Mouse (Mus musculus): ENCODE results near the gene Tmem209.
A peak's percentile ranks its signal among the peaks of the same experiment; 100 is the strongest.

The Tmem209 gene

DNA sequence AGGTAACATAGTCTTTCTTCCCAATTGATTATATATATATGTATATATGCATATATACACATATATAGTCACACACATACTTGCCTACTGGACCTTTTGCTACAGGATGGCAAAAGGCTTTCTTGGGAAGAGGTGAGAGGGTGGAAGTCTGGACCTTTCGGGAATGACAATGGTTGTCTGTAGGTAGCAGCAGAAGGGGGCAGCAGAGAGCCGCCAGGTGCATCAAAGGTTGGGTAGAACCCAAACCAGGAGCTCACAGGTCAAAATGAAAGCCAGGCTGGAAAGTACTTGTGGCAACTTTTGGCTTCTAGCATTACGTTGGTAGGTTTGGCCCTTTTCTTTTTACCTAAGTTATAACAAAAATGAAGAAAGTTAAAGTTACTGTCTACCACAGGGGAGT, 25.8 kb upstream of the Tmem209 start:
- DNase-seq = peak; percentile 49

DNA sequence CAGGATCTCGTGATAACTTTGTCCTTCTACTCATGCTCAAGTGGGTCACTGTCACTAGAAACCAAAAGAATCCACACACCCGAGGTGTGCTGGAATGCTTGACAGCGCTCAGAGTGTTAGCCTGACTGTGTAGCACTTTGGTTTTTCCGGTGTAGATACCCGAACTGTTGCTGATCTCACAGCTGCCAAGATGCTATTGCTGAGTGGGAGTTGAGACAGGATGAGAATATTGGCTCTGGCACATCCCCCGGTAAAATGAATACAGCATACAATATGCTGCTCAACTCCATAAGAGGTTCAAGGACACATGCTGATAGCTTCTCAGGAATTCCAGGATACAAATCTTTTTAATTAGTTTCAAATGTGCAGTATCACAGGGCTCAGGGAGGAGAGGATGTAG, 19.2 kb upstream of the Tmem209 start:
- no peak for DNase-seq

DNA sequence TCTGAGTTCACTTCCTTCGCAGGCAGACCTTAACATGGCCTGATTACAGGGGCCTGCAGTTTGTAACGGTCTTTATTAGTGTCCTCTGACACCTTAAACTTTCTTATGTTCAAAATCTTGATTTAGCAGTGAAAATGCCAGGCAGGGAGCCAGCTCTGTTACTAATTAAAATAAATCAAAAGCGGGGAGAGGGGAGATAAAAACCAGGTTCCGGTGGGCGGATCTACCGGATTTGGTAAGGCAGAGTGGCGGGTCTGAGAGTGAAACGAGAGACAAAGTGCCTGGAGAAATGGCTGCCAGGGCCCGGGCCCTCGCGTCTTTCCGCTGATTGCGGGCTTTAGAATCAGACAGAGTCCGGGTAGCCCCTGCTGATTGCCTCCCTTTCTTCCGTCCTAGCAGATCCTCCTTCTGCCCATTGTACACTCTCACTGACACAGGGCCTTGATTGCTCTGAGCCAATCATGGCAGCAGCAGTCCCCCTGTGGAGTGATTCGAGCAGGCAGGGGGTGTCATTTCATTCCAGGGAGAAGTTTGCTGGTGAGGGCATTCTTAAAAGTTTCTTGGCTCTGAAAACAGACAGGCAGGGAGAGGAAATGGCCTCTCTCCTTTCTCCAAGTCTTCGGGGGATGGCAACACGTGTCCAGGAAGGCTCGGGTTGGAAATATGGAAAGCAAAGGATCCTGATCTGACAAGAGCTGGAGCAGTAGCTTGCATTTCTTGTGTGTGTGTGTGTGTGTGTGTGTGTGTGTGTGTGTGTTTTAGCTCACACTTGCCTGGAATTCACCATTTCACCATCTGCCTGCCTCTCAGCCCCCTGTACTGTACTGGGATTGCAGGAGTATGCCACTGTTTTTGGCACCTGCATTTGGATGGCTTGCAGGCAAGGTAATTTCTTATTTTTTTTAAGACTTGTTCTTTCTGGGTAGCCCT, 17.3 kb upstream of the Tmem209 start:
- DNase-seq = no peak

DNA sequence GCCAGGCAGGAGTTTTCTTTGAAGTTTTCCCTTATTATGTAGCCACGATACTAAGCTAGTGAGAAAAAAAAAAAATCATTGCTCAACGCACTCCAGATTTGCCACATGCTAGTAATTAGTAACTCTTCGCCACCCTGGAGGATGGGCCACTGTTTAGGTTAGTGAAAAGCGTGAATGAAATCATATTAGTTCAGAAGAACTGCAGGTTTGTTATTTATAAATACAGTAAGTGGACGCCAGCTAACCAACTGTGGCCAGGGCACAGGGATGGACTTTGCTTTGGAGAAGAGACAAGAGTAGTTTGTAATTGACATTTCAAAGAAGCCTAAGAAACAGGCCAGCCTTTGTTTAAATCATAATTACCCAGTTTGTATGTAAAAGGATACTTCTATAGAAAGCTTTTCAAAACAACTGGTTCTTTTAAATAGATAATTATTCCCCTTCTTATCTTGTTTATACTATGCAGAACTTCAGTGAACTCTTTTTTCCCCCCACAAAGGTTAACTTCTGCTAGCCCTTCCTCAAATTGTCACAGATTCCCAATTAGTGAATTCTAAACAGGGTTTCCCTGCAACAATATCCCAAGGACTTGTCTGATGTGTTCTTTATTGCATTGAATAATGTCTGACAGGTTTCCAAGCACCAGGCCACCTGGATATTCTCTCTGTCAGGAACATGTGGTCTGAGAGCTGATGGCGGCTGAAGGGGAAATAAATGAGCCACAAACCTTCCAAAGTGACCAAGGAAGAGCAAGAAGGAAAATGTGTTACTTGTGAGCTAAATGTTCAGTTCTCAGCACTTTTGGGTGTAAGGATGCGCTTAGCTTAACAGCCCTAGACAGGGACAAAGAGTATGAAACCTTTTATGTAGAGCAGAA, 16.1 kb upstream of the Tmem209 start:
- no peak for DNase-seq

DNA sequence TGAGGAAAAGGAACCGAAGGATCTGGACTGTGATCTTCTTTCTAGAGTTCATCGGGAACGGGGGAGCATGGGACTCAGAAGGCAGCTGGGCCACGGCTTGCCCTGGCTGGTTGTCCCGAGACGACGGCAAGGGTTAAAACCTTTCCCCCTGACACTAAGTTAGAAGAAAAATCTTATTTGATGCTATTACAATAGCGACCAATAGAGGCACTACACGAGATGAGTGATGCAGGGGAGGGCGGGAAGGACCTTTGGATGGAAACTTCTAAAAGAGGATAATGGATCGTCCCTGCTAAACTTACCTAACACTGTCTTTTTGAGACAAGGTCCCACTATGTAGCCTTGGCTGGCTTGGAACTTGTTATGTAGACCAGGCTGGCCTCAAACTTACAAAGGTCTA, 10.8 kb upstream of the Tmem209 start:
- no peak for DNase-seq

DNA sequence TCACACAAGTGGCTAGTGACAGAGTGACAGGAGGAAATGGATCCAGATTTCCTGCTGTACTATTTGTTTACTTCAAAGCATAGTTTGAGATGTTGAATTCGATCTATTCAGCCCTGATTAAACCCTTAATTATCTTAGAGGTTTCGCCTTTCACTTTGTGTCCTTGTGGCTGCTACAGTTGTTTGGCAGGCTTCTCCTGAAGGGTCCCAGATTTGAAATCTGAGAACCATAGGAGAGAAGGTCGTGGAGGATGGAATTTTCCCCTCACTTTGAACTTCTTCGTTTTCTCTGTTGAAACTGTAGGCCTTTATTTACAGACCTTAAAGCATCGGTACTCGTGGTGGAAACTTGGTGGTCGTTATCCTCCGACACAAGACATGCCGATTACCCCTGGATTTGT, 4.7 kb upstream of the Tmem209 start:
- no peak for DNase-seq

DNA sequence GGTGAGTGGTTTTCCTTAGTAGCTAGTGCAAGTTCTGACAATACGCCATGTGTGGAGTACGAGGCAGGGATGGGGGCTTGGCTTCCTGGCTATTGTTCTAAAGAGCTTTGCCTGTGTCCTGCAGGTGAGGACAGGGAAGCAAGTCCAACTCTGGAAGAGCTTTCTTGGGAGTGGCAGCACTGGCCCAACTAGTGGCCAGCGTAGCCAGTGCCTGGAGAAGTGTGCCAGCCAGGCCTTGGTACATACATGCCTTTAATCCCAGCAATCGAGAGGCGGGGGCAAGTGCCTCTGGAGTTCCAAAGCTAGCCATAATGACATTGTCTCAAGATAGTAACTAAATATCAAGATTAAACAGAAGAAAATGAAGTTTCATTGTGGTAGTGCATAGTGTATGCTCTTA, 708 bp upstream of the Tmem209 start:
- DNase-seq = peak; percentile 45

DNA sequence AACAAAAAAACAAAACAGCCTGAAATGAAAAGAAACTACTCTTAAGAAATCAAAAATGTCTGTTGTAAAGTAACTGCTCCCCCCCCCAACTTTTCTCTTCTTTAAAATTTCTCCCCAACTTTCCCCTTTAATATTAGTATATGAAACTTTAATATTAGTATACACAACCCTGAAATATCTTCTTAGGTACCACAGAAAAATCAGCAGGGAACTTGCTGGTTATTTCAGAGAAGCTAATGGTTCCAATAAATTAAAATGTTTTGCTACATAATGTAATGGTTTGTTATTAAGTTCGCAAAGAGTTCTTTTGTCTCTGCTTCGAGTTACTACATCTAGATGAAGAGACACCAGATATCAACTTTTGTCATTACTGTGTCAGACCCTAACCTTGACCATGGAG, 759 bp downstream of the Tmem209 start:
- no peak for DNase-seq

DNA sequence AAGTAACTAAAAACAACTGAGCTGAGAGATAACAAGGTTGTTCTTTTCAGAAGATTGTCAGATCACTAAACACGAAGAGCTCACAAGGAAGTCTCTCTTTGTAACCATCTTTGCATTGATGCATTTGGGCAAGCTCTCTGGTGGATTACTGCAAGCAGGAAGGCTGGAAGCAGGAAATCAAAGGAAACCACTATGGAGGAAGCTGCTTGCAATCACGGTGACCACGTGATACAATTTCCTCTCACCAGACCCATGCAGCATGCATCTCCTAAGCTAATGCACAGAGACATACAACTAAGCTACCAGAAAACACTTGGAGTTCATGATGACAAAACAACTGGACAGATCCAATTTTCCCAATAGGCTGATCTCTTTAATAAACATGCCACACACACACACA, 10.5 kb downstream of the Tmem209 start:
- DNase-seq = no peak

DNA sequence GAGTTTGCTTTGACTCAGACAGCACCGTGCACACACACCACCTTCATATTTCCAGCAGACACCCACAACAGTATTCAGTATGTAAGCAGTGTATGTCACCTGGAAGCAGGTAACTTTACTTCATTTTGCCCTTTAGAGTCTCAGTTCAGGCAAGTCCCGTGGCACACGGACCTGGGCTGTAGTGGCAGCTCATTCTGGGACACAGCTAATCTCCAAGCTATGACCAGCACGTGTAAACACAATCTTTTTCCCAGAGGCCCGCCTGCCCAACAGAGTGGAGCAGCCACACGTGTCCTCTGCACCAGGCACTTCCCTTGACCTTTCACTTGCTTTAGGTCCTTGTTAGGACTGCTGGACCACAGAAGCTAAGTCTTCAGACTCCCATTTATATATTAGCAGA, 23.1 kb downstream of the Tmem209 start:
- DNase-seq = no peak

DNA sequence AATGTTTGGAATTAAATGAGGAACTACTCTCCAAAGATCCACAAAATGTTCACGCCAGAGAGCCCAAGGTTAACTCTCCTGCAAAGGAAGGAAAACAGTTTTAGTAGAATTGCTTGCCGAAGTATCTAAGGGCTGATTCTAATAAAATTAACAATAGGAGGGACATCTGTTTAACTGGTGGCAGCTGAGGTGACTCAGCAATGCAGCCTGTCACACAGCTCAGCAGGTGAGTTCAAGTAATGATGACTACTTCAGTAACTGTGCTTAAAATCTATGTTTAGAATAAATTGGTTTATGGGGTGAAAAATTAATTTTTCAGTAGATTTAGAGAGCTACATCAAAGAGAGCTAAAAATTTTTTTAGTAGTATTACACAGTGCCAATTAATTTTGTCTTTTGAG, 26.7 kb downstream of the Tmem209 start:
- no peak for DNase-seq

DNA sequence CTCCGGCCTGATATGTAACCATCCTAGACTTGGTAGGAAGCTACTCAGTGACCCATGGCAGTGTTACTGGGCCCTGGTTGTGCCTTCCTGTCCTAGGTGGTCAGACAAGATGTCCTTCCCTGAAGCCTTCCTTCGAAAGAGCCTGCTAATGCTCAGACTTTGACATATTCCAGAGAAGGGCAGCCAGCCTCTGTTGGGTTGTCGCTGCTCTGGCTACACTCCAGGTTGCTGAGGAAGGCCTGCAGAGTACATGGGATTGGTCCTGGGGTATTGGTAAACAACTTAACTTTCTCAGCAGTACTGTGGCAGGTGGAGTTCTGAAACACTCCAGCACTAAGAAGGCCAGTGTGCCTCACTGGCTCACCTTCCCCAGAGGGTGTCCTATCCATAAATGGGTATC, 30.2 kb downstream of the Tmem209 start:
- DNase-seq = peak; percentile 43

DNA sequence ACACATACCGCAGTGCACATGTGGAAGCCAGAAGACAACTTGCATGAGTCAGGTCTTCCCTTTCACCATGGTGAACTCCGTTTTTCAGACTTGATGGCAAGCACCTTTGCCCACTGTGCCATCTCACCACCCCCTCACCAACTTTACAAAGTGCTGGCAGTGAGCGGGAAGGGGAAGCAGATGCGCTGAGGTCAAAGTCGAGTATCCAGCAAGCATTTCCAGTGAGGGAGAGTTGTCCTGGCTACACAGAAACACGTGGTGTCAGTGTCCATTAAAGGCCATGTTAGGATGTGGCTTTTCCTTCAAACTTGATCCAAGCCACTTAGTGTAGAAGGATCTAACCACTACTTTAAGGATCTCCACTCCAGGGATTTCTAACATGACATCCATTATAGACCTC, 31.8 kb downstream of the Tmem209 start:
- no peak for DNase-seq

DNA sequence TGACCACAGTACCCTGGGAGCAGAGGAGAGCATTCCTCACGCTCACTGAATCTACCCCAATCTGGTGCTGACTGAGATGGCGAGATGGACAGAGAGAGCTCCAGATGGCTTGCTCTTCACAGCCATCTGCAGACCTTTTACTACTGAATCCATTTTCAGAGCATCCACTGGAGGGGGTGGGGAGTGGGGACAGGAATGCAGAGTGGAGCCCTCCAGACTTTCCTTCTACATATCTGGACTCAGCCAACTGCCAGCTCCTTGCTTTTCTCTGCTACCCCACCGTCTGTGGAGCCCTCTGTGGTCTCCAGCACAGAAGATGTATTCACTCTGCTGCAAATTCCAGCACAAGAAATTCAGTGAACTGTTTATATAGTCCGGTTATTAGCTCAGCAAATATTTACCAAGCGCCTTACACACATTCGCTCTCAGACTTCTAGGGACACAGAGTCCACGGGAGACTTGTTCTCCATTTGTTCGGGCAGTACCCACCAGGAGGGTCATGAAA, 32.3 kb downstream of the Tmem209 start:
- DNase-seq = peak; percentile 84

DNA sequence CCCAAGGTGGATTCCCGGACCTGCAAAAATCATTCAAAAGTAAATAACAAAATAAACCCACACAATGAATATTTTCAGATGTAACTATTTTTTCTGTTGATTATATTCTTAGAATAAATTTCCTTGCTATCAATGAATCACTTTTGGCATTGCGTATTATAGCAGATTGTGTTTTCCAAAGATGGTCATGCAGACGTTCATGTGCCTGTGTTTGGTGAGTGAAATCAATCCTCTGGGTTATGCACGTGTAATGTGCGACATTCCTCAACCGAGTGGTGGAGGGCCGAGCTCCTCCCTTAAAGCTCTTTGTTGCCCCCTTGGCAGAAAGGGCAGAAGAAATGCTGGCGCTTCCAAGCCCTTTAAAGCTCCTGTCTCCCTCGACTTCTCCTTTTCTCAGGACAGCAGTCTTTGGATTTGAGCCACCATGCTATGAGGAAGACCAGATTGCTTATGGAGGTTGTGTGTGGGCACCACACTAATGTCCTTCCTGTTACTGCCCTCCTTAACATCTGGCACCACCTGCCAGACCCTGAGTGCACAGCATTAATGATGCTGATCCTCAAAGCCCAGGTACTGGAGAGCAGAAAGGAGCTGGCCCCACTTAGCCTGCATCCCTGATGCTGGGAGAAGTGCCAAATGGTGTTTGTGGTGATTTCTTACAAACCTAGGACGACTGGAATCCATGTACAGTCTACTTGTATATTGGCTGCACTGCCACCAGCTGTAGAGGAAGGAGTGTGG, 33.4 kb downstream of the Tmem209 start:
- peak; percentile 47 for DNase-seq

DNA sequence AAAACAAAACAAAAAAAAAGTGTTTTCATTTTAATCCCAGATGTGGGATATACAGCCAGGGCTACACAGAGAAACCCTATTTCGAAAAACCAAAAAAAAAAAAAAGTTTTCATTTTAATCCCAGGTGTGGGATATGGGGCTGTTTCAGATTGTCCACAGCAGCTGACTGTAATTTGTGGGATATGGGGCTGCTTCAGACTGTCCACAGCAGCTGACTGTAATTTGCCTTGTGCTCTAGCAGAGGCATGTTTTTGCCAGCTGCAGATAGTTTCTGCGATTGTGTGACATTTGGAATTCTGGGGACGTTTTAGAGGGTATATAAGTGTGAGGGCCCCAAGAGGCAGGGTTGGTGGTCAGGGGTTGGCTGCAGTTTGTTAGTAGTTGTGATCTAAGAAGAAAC, 37.9 kb downstream of the Tmem209 start:
- no peak for DNase-seq

DNA sequence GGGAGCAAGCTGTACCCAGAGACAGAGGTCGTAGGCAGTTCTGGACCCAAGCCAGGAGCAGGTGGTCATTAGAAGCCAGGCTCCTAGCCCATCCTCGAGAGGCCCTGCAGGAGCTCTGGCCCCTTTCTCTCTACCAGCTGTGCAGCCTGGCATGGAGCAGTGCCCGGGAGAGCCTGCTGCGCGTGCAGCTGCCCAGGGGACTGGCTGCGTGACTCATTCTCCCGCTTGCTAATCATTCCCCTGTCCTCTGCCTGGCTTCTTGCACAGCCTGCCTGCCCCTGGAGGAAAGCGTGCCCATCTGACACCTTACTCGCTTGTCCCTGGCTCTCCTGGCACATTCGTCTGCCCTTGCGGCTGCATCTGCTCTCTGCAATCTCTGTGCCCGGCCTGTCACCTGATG, 40.2 kb downstream of the Tmem209 start:
- peak; percentile 95 for DNase-seq

DNA sequence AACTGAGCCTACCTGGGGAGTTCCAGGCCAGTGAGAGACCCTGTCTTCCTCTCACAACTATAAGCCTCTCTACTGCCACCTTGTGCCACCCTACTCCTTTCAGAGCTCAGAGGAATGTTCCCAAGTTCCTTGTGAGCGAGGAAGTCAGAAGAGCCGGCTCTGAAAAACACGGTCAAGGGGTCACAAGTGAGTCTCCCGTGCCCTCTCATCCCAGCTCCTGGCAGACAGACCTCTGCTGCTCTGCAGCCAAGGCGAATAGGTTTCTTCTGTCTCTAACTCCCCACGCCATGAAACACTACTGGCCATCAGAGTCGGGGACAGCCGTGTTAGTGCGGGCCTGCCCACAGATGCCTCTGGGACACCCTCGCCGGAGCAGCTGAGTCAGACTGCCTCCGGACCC, 40.9 kb downstream of the Tmem209 start:
- peak; percentile 79 for DNase-seq

DNA sequence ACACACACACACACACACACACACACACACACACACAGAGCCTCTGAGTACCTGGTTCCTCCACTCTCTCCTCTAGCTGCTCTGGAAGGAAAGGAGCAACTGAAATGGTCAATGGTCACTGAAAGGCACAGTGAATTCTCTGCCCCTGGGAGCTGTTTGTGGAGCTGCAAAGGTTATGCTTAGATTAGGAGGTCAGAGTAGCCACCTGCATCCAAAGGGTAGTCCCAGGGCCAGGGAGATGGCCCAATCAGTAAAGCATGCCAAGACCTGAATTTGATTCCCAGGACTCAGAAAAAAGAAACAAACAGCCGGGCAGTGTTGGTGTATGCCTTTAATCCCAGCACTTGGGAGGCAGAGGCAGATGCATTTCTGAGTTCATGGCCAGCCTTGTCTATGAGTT, 41.5 kb downstream of the Tmem209 start:
- no peak for DNase-seq

DNA sequence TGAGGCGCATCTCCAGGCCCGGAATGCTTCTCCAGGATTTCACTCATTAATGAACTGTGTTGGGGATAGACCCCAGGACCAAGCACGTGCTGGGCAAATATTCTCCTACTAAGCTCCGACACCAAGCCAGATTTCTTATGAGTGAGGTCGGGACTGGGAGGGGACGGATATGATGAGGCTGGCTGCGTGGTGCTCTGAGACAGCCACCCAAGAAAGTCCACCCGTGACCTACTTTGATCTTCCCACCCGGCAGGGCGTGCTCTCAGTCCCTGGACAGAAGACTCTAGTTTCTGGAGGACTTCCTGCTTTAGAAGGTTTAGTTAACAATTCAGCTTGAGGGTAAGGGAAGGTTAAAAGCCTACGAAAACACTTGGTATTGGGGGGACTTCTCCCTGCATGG, 44.0 kb downstream of the Tmem209 start:
- peak; percentile 39 for DNase-seq

DNA sequence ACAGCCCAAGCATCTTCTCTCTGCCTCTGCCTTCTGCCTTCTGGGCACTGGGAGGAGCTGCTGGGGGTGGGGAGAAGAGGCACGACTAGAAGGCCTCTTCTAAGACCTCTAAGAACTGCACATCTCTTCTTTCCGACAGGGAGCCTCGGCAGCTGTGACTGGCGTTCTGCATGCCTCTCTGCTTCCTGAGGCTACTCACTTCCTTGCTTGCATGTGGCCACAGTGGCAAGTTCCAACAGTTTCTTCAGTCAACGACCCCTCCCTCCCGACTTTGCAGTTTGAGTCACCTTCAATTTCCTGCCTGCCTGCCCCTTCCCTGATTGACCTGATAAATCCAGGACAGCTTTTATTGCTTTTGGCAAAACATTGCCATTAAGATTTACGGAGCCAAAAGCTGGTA, 46.8 kb downstream of the Tmem209 start:
- no peak for DNase-seq

DNA sequence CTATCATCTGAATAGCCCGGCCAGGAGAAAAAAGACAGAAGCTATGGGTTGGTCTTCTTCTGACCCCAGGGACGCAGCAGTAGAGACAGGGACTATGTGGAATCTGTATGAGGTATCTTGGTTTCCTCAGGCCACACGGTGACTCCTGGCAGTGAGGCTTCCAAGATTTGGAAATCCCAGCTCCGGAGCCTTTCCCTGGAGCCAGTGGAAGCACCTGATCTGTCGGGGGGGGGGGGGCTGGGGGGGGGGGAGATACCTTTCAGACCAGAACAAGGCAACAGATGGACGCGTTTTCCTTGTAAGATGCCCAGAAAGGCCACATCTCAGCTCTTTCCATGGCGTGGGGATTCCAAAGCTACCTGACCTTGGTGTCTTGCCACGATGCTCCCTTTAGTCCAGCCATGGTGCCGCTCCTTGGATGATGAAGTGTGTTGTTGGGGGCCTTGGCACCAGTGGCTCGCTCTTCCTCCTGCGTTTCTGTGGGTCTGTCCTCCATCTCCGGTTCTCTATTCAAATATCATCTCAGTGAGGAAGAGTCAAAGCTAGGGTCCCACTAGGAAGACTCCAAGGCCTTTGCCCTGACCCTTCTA, 47.7 kb downstream of the Tmem209 start:
- DNase-seq = peak; percentile 66

Measured in cerebellum, adult 9-11 months (tissue).